Mouse (Mus musculus): ENCODE results near the gene Fxyd3.

GRCm38 (mm10) chr7:31041662-31042315 lies 34.7 kb downstream of the Fxyd3 start:
- no peak for TF ChIP-seq POLR2A (IDR thresholded peaks at IDR 0.05; ENCODE audit: extremely low read depth, insufficient read depth, low read length)
- TF ChIP-seq CTCF (IDR thresholded peaks at IDR 0.05; ENCODE audit: low read depth, low read length): no peak

Measured in liver, adult 2 months (tissue).